Mouse (Mus musculus) right cerebral cortex, postnatal 4 days (tissue): Measurements from ENCODE around the gene Recql.
"Not testable (repeated sequence)": the region's sequence is repeated elsewhere in the genome, so short reads cannot be mapped to it uniquely, and the experiment has no call there.

Experiments used
- DNase-seq: peaks from one replicate; pipeline ENCODE4 v3.0.0-alpha.2; 2022

Recql gene

GRCm38 (mm10) chr6:142363019-142363576 lies 23.8 kb downstream of the Recql start:
- no peak for DNase-seq

DNA sequence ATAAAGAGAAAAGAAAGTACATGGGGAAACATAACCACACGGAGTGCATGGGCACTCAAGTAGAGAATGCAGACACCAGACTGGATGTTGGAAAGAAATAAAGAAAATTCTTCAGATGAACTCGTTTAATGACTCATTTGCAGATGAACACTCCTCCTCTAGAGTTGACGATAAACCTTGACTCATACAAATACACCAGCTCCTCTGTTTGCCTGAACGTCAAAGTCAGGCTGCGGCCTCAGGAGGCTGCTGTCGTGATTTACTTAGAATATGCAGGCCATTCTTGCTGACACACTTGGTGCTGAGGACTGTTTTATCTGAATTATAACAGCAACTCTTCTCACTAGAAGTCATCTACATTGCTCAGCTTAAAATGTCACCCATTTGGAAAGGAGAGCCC lies 24.9 kb downstream of the Recql start:
- DNase-seq, result no peak

- no peak for DNase-seq
Measured at GRCm38 (mm10) chr6:142357106-142357505, 29.8 kb downstream of the Recql start.

DNA sequence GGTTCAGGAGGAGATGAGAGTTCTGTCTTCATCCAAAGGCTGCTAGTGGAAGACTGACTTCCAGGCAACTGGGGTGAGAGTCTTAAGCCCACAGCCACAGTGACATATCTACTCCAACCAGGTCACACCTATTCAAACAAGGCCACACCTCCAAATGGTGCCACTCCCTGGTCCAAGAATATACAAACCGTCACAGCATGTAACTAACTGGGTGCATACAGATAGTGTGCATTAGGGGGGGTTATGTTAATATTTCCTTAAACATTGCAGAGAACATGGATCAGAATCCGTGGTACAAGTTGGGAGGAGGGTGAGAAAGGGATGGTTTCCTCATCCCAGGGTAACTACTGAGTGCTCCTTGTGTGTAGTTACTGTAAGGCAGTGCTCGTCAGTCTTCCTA lies 34.8 kb downstream of the Recql start:
- not testable (repeated sequence) for DNase-seq

DNA sequence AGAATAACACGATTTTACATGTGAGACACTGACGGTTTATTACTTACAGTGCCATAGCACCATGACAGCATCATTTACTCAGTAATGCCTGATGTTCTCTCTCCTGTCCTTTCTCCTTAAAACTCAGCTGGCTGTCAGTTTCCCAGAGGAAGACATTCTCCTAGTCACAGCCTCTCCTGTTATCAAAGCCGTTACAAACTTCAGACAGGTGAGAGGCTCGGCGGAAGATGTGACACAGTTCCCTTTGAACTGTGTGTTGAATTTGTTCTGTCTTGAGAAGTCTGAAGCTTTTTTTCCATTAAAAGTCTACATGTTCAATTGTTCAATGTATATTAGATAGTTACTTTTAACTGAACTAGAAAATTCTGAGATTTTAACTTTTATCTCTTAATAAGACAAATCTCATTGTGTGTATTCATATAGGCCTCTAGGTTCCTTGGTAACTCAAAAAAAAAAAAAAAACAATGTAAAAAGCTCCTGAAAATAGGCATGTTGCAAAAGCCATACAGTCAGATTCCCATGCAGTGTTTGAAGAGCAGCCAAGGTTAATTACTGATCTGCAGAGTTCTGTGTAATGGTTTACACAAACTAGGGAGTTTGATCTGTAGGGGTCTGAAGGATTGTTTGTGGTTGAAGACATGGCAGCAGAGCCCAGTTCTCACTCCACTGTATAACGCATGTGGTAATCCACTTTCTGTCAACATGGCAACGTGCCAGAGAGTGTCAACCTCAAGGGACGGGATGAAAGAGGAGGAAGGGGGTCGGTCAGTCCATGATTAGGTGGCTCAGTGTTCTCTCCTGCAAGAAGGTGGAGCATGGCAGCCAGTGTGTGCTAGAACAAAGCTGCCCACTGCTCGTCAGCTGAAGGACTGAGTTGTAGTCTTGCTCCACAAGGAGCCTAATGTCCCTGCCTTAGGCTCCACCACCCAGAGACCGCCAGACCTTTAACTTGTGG lies 39.2 kb downstream of the Recql start:
- DNase-seq, result no peak

DNA sequence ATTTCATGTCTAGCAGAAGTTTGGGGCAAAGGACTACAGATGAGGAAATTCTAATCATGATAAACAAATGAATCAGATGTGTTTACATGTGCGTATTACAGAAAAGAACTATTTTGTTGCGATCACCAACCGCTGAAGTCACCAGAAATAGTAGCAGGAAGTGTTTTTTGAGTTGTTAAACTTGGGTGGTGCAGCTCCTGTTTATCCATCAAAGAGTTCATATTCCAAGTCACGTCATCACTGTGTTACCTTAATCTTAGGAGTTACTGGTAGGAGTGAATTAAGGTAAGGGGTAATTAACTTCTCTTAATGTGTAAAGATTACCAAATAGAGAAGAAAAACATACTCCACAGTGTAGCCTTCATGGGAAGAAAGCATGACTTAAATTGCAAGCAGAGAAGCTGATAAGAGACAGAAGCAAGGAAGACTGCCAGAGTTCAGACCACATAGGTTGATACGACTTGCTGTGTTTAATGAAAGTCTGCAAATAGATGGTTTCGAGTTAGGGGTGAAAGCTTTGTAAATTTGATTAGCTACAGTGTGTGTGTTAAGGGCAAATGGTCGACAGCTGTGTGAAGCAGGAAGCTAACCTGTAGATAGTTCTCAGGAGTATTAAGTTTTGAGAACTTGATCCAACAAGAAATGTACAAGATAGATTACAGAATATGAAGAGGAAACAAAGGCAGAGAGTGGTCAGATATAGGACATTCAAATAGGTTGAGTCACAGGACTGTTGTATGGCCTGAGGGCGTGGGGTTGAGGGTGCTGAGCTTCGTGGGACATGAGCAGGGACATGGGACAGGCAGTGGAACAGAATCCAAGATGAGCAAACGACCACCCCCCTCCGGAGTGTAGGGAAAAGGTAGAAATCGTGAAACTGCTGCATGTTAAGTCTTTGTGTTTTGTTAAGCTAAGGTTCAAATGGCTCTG lies 40.4 kb downstream of the Recql start:
- DNase-seq, result no peak

- DNase-seq, result peak; percentile 75
Measured at GRCm38 (mm10) chr6:142345440-142346038, 41.3 kb downstream of the Recql start, which contains the start of gene Pyroxd1. Gene Pyroxd1 (plus strand): TSS chr6:142345654.

DNA sequence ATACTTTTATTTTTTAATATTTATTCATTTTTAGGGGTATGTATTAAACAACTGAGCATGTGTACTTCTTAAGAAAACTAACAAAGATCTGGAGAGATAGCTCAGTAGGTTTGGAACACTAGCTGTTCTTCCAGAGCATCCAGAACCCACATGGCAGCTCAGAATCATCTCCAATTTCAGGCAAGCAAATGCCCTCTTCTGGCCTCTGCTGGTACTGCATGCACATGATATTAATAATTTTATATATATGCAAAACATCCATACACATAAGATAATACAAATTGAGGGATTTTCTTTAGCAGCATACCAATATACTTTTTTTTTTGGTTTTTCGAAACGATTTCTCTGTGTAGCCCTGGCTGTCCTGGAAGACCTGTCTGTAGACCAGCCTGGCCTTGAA lies 43.3 kb downstream of the Recql start:
- DNase-seq, result peak; percentile 73

GRCm38 (mm10) chr6:142339576-142339975 lies 47.3 kb downstream of the Recql start:
- no peak for DNase-seq

GRCm38 (mm10) chr6:142338961-142339360 lies 47.9 kb downstream of the Recql start:
- DNase-seq, result no peak

DNA sequence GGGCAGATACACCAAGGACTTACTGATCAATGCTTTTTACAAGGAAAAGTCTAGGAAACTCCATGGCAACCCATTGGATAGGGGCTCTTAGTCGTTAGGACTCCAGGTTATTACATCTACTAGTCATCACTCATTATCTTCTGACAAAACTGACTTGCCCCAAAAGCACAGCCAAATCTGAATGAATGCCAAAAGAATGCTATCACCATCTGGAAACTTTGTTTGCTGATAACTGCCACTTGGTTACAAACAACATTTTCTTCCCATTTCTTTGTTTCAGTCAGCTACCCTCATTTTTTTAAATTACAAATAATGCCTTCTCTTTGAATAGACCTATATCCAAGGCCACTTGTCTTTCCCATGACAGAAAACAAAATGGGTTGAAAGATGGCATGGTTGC lies 57.7 kb downstream of the Recql start:
- no peak for DNase-seq

GRCm38 (mm10) chr6:142326598-142326997 lies 60.3 kb downstream of the Recql start:
- DNase-seq, result no peak

- DNase-seq, result no peak
Measured at GRCm38 (mm10) chr6:142322881-142323280, 64.0 kb downstream of the Recql start, which contains the start of gene Slco1a5. Gene Slco1a5 (minus strand): TSS chr6:142322981.

GRCm38 (mm10) chr6:142317106-142317505 lies 69.8 kb downstream of the Recql start:
- DNase-seq, result no peak

DNA sequence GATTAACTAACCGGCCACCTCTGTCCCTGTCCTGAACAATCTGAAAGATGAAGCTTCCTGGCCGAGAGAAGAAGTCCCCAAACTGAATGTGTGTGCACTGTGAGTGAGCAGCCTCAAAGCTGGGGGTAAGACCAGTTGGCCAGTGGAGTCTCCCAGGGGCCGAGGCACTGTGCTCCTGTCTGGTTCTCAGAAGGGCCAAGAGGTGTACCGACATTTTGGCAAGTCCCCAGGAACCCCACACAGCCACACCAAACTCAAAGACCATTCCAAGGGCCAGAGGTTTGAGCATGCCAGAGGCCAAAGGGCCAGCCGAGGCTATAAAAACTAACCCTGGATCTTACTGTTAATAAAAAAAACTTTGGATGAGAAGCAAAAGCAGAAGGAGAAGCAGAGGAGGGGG lies 72.6 kb downstream of the Recql start:
- DNase-seq, result no peak

DNA sequence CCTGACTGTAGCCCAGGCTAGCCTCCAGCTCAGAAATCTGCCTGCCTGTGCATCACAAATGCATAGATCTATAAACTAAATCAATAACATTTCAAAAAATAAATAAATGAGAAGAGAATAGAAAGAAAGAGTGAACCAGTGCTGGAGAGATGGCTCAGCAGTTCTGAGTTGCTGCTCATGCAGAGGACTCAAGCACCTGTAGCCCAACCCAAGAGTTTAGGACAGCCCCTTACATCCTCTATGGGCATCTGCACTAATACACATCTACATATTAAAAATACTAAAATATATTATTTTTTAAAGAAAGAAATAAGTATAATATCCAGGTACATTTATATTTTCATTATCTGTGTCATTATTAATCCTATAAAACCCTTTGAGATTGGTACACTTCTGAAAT lies 81.8 kb downstream of the Recql start:
- no peak for DNase-seq
